Mouse (Mus musculus): ENCODE measurements around the gene Cd200r1. TPM values are rescaled to one million over a fixed set of nuclear protein-coding genes. Genes with fewer than 3 reads are reported as not detected.
"Not testable (repeated sequence)": the region's sequence is repeated elsewhere in the genome, so short reads cannot be mapped to it uniquely, and the experiment has no call there.

Cd200r1 gene
- polyA plus RNA-seq, 1 experiment from 2014 or later: 0.96 TPM

- no peak for ATAC-seq
- Histone ChIP-seq H3K27me3 (no peaks in the 10 kb centered on the region), H3K9me3 (no peaks in the 10 kb centered on the region), H3K9ac (replicated peaks) (no peak overlapping the region), H3K4me1 (replicated peaks) (no peaks in the 10 kb centered on the region), H3K4me3 (replicated peaks) (no peak overlapping the region), H3K36me3 (no peaks in the 10 kb centered on the region), H3K4me2 (replicated peaks) (no peak overlapping the region), H3K27ac (no peak overlapping the region)
- WGBS: 80% methylated on average over 6 of the region's 6 CpGs
Observed at GRCm38 (mm10) chr16:44772577-44772976, 7.0 kb downstream of the Cd200r1 start.

DNA sequence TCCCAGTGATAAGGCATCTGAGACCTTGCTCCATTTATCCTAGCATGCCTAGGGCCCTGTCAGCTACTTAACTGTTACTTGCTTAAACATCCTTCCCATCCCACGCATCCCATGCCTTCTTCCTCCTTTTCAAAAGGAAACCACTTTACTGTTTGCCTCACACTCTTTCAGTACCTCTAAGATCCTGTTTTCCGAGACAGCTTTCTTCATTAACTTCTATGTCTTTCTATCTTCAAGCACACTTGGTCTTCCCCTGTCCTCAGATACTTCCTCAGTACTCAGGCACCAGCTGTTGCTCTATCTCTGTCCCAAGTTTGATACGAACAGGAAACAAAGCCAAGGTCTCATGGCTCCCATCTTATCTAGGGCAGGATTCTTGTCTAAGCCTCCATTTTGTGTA is 8.1 kb downstream of the Cd200r1 start:
- ATAC-seq: no peak
- Histone ChIP-seq H3K4me3 (replicated peaks) (no peak overlapping the region), H3K9ac (replicated peaks) (no peak overlapping the region), H3K9me3 (no peaks in the 10 kb centered on the region), H3K4me1 (replicated peaks) (no peaks in the 10 kb centered on the region), H3K36me3 (no peaks in the 10 kb centered on the region), H3K27me3 (no peaks in the 10 kb centered on the region), H3K4me2 (replicated peaks) (no peak overlapping the region), H3K27ac (no peak overlapping the region)
- 92% methylated on average over 3 of the region's 3 CpGs for WGBS

GRCm38 (mm10) chr16:44774201-44774600 is 8.7 kb downstream of the Cd200r1 start:
- Histone ChIP-seq H3K4me1 (replicated peaks) (no peaks in the 10 kb centered on the region), H3K27ac (no peak overlapping the region), H3K27me3 (no peaks in the 10 kb centered on the region), H3K4me3 (replicated peaks) (no peak overlapping the region), H3K9me3 (no peaks in the 10 kb centered on the region), H3K9ac (replicated peaks) (no peak overlapping the region), H3K36me3 (no peaks in the 10 kb centered on the region), H3K4me2 (replicated peaks) (no peak overlapping the region)
- WGBS: 92% methylated on average over 6 of the region's 6 CpGs
- ATAC-seq: no peak

DNA sequence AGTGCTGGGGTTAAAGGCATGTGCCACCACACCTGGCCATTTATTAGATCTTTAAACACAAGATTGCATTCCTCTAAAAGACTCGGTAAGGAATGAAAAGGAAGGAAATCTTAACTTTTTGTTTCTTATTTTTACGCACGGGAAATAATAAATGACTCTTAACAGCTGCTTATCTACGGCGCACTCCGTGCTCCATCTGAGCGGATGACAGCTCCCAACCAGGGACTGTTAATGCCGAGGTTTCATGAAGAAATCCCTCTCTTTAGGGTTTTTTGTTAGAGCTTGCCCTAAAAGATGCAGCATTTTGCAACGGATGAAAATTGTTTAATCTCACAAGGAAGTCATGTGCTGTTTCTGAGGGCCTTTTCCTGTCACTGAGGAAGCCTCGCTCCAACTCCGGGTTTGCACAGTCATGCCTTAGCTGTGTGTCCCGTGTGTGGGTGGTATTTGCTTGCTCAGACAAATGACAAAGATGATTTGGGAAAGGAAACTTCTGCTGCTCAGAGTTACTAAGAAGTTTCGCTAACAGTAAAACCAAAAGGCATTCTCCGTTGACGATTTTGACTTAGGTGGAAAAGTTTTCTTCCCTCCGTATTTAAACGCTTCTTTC is 13.1 kb downstream of the Cd200r1 start:
- Histone ChIP-seq H3K4me3 (replicated peaks) (no peak overlapping the region), H3K27me3 (no peaks in the 10 kb centered on the region), H3K36me3 (no peaks in the 10 kb centered on the region), H3K27ac (no peak overlapping the region), H3K4me1 (replicated peaks) (no peaks in the 10 kb centered on the region), H3K9ac (replicated peaks) (no peak overlapping the region), H3K4me2 (replicated peaks) (no peak overlapping the region), H3K9me3 (no peaks in the 10 kb centered on the region)
- ATAC-seq: no peak
- 88% methylated on average over 17 of the region's 17 CpGs for WGBS

DNA sequence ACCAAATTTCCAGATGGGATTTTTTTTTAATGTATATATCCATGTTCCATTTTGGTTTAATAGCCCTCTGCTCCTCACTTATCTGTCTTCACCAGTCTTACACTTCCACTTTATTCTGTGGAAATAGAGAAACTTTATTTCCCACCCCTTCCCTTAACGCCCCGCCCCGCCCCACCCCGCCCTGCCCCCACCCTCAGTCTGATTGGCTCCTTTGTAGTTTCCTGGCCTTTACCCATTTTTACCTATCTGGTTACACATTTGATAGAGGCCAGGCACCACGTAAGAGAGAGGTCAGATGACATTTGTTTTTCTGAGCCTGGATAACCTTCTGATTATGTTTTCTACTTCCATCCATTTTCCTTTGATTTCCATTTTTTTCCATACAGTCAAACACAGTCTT is 14.0 kb downstream of the Cd200r1 start:
- H3K4me2 ChIP-seq (replicated peaks): no peak overlapping the region
- 87% methylated on average over 5 of the region's 5 CpGs for WGBS
- ATAC-seq: no peak
- H3K27ac ChIP-seq: no peak overlapping the region
- H3K4me1 ChIP-seq (replicated peaks): no peaks in the 10 kb centered on the region
- H3K4me3 ChIP-seq (replicated peaks): no peak overlapping the region
- no peaks in the 10 kb centered on the region for H3K36me3 ChIP-seq
- no peak overlapping the region for H3K9ac ChIP-seq (replicated peaks)
- no peaks in the 10 kb centered on the region for H3K9me3 ChIP-seq
- no peaks in the 10 kb centered on the region for H3K27me3 ChIP-seq

DNA sequence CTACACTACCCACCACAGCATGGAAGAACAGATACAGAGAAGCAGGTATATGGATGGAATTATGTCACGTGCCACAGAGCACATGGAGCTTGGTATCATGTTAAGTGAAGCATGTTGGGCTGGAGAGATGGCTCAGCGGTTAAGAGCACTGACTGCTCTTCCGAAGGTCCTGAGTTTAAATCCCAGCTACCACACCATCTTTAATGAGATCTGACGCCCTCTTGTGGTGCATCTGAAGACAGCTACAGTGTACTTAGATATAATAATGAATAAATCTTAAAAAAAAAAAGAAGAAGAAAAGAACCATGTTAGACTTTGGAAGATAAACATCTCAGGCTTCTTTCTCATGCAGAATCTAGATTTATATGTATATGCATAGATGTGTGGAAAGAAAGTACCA is 15.2 kb downstream of the Cd200r1 start:
- no peak for ATAC-seq
- Histone ChIP-seq H3K36me3 (no peaks in the 10 kb centered on the region), H3K4me3 (replicated peaks) (no peak overlapping the region), H3K4me2 (replicated peaks) (no peak overlapping the region), H3K27ac (no peak overlapping the region), H3K4me1 (replicated peaks) (no peaks in the 10 kb centered on the region), H3K9me3 (no peaks in the 10 kb centered on the region), H3K27me3 (no peaks in the 10 kb centered on the region), H3K9ac (replicated peaks) (no peak overlapping the region)
- 65% methylated on average over 4 of the region's 4 CpGs for WGBS

GRCm38 (mm10) chr16:44786934-44787333 is 21.4 kb downstream of the Cd200r1 start:
- H3K27ac ChIP-seq: no peak overlapping the region
- no peak for ATAC-seq
- no peaks in the 10 kb centered on the region for H3K27me3 ChIP-seq
- H3K9ac ChIP-seq (replicated peaks): no peak overlapping the region
- no peaks in the 10 kb centered on the region for H3K4me1 ChIP-seq (replicated peaks)
- H3K9me3 ChIP-seq: no peaks in the 10 kb centered on the region
- 84% methylated on average over 1 of the region's 1 CpGs for WGBS
- no peak overlapping the region for H3K4me3 ChIP-seq (replicated peaks)
- no peak overlapping the region for H3K4me2 ChIP-seq (replicated peaks)
- H3K36me3 ChIP-seq: no peaks in the 10 kb centered on the region

DNA sequence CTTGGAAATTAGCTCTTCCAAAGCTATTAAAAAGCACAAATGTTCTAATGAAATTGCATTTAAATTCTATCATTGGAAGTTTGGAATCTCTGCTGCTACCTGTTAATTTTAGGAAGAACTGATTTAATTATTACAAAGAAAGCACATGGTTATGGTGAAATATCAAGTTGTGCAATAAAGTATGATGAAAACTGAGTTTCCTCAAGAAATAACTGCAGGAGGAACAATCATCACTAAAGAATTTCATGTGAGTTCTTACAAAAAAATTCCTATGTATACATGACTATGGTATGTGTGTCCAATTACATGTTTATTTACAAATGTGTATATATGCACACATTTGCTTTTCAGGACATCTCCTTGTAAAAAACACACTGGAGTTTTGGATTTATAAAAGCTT is 28.9 kb downstream of the Cd200r1 start:
- ATAC-seq: no peak
- Histone ChIP-seq H3K4me2 (replicated peaks) (no peak overlapping the region), H3K4me3 (replicated peaks) (no peak overlapping the region), H3K4me1 (replicated peaks) (no peaks in the 10 kb centered on the region), H3K27me3 (no peaks in the 10 kb centered on the region), H3K9ac (replicated peaks) (no peak overlapping the region), H3K27ac (no peak overlapping the region), H3K36me3 (no peaks in the 10 kb centered on the region), H3K9me3 (no peaks in the 10 kb centered on the region)

DNA sequence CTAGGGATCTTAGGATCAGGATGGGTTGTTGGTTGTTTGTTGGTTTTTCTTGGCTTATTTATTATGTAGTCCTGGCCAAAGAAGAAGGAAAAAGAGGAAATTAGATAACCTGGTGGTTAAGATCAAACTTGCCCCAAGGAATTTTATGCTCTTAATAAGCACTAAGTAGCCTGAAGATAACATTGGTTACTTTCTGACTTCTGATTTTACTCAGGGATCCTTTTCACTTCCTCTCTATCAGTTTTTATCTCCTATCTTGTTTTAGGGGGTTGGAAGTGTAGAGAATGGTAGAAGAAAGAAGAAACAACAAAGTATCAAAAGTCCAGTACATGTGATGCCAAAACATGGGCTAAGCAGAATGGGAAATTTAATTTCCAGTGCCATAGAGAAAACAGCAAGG is 40.4 kb downstream of the Cd200r1 start:
- H3K9ac ChIP-seq (replicated peaks): no peak overlapping the region
- H3K9me3 ChIP-seq: no peaks in the 10 kb centered on the region
- no peaks in the 10 kb centered on the region for H3K36me3 ChIP-seq
- no peak for ATAC-seq
- H3K27ac ChIP-seq: no peak overlapping the region
- H3K4me2 ChIP-seq (replicated peaks): no peak overlapping the region
- no peak overlapping the region for H3K4me3 ChIP-seq (replicated peaks)
- H3K4me1 ChIP-seq (replicated peaks): no peaks in the 10 kb centered on the region
- no peaks in the 10 kb centered on the region for H3K27me3 ChIP-seq

DNA sequence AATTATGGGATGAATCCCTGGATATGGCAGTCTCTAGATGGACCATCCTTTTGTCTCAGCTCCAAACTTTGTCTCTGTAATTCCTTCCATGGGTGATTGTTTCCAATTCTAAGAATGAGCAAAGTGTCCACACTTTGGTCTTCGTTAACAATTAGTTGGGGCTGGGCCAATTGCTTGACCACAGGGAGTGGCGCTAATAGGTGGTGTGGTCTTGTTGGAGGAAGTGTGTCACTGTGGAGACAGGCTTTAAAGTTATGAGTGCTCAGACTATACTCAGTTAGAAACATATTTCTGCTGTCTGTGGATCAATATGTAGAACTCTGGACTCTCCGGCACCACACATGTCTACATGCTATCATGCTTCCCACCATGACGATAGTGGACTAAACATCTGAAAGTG is 44.7 kb downstream of the Cd200r1 start:
- not testable (repeated sequence) for H3K4me3 ChIP-seq (replicated peaks); H3K4me2 ChIP-seq (replicated peaks); H3K27me3 ChIP-seq; H3K36me3 ChIP-seq; H3K9ac ChIP-seq (replicated peaks); H3K9me3 ChIP-seq; H3K4me1 ChIP-seq (replicated peaks); H3K27ac ChIP-seq; ATAC-seq
- 96% methylated on average over 4 of the region's 4 CpGs for WGBS

DNA sequence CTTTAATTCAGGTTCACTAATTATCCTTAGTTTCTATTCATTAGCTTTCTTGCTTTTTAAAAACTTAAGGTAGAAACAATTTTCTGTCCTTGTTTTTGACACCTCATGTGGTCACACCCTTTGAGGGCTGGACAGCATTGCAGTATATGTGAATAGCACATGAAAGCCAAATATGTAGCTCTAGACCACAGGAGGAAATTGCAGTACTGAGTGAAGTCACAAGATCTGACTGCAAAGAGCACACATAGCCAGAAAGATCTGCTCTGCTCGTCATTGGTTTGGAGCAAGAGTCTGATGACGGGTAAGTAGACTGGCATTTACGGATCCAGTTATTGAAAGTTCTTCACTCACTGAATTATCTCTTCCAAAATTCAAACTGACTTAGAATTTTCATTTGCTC is 46.0 kb downstream of the Cd200r1 start, which contains the start of gene Cd200r4:
TSS of gene Cd200r4 (plus strand) at position 190 of the 400 bp plus-strand sequence.
- H3K27ac ChIP-seq: no peak within 1 kb of the TSS
- no peak for ATAC-seq
- WGBS: 90% methylated on average over 3 of the region's 3 CpGs
- no peak within 1 kb of the TSS for H3K4me3 ChIP-seq (replicated peaks)
- no peaks in the 10 kb centered on the region for H3K27me3 ChIP-seq
- no peaks in the 10 kb centered on the region for H3K36me3 ChIP-seq
- no peak within 1 kb of the TSS for H3K9ac ChIP-seq (replicated peaks)
- H3K9me3 ChIP-seq: no peaks in the 10 kb centered on the region
- no peaks in the 10 kb centered on the region for H3K4me1 ChIP-seq (replicated peaks)
- no peak within 1 kb of the TSS for H3K4me2 ChIP-seq (replicated peaks)

DNA sequence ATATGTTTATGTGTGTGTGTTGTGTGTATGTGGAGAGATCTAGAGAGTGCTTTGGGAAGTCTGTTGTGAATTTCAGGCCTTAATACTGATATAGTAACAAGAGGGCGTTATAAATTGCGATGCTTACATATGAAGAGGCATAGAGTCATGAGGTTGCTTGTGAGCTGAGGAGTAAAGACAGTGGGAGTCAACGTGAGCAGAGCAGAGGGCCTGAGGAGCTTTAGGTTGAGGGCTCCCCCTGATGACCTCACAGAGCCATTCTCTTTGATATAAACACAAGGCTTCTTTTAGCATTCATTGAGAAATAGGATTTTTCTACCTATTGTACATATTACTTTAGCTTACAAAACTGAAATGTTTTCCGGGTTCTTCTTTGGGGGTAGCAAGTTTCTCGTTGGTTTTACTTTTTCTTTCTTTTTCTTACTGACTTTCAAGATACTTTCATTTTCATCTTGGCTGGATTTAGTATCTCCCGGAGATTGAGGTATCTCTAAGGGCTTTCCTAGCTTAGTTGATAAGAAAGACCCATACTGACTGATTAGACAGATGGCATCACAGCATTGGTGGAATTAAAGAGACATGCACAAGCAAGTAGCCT is 47.0 kb downstream of the Cd200r1 start:
- no peaks in the 10 kb centered on the region for H3K36me3 ChIP-seq
- no peaks in the 10 kb centered on the region for H3K4me1 ChIP-seq (replicated peaks)
- WGBS: 85% methylated on average over 6 of the region's 6 CpGs
- H3K4me2 ChIP-seq (replicated peaks): no peak overlapping the region
- H3K9ac ChIP-seq (replicated peaks): no peak overlapping the region
- H3K9me3 ChIP-seq: no peaks in the 10 kb centered on the region
- no peaks in the 10 kb centered on the region for H3K27me3 ChIP-seq
- H3K27ac ChIP-seq: no peak overlapping the region
- no peak overlapping the region for H3K4me3 ChIP-seq (replicated peaks)
- no peak for ATAC-seq

GRCm38 (mm10) chr16:44818010-44818409 is 52.5 kb downstream of the Cd200r1 start:
- Histone ChIP-seq H3K27ac (no peak overlapping the region), H3K4me2 (replicated peaks) (no peak overlapping the region), H3K4me3 (replicated peaks) (no peak overlapping the region), H3K27me3 (no peaks in the 10 kb centered on the region), H3K4me1 (replicated peaks) (no peaks in the 10 kb centered on the region), H3K9ac (replicated peaks) (no peak overlapping the region), H3K9me3 (no peaks in the 10 kb centered on the region), H3K36me3 (no peaks in the 10 kb centered on the region)
- ATAC-seq: no peak
- 63% methylated on average over 1 of the region's 1 CpGs for WGBS

Measured in midbrain, embryonic 13.5 days (tissue).